In the genomic region with DNA sequence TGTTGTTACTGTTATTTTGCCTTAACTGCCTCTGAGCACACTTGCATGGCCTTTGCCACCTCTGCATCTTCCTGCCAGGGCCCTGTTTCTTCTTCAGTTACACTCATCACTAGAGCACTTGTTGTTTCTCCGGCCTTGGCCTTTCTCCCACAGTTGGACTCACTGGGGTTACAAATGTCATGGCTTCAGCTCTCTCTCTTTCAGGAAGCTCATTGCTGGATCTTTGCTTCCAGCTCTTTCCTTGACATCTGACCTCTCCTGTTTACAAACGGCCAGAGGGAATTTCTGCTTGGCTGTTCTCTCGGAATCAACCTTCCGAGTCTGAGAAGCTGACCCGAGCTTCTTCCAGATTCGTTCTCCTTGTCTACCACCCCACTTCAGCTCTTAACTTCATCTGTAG, we compare ENCODE assay signal across 13 mouse cellular contexts.
DNase-seq lines count a peak whose midpoint lies in the region; TF ChIP-seq lines count a peak whose summit lies in the region.
"Had no signal": no experiment of that assay in that cellular context is flagged by ENCODE, and none has a peak within 500 bp of the region (broad histone marks: within the 10 kb centered on the region; RNA-seq: fewer than 3 reads in every experiment).

No protein-coding gene starts in this region.

- no peaks in the 10 kb centered on the region for H3K27me3 ChIP-seq in heart, adult 2 months (ENCODE audit: control insufficient read depth, insufficient read depth, low read length)
- H3K27me3 ChIP-seq: embryonic facial prominence, embryonic 13.5 days had no signal

- H3K27ac ChIP-seq in heart, adult 2 months = no peak overlapping the region
- H3K27ac ChIP-seq: embryonic facial prominence, embryonic 13.5 days; macrophage had no signal

- H3K4me1 ChIP-seq in heart, adult 2 months (ENCODE audit: control insufficient read depth, insufficient read depth, low read length) = no peaks in the 10 kb centered on the region; the same call in 1 of the 2 replicates
- H3K4me1 ChIP-seq: embryonic facial prominence, embryonic 13.5 days had no signal

- no peak overlapping the region for H3K9ac ChIP-seq in heart, adult 2 months (ENCODE audit: low read depth, low read length)
- H3K9ac ChIP-seq: embryonic facial prominence, embryonic 13.5 days had no signal

- TF ChIP-seq CTCF in heart, adult 2 months (IDR thresholded peaks at IDR 0.05) = no peak

- intact Hi-C loops in heart, adult 2 months (cut with DNase I) = loop anchor here (5.0 kb wide), 1 partner anchor 47 kb away; no protein-coding TSS in a partner anchor

- H3K4me3 ChIP-seq in heart, adult 2 months = no peak overlapping the region
- H3K4me3 ChIP-seq: embryonic facial prominence, embryonic 13.5 days had no signal

- no peak for TF ChIP-seq EP300 in heart, adult 2 months (IDR thresholded peaks at IDR 0.05; ENCODE audit: insufficient read depth, low read depth, low read length)

- no peaks in the 10 kb centered on the region for H3K79me2 ChIP-seq in heart, adult 2 months (replicated peaks; ENCODE audit: control insufficient read depth, insufficient read depth, low read length)

- no peaks in the 10 kb centered on the region for H3K36me3 ChIP-seq in heart, adult 2 months (ENCODE audit: control insufficient read depth, insufficient read depth, low read length)
- H3K36me3 ChIP-seq: embryonic facial prominence, embryonic 13.5 days had no signal

- WGBS in heart, adult 2 months = 42% methylated on average over 6 of the region's 6 CpGs

- peak; percentile 37 to 61 for DNase-seq in heart, adult 2 months
- no peak for DNase-seq in heart, postnatal 4 days
- DNase-seq in adrenal gland, adult 18-20 months (ENCODE audit: low spot score in 2 of 2) = peak; percentile 22 to 39
- peak; percentile 11 for DNase-seq in fibroblast of lung, adult 2 months (ENCODE audit: low read depth)
- peak; percentile 16 for DNase-seq in kidney, postnatal 10 days
- DNase-seq in frontal cortex, postnatal 36 days (ENCODE audit: low spot score in 2 of 2) = no peak
- DNase-seq in spleen, postnatal 36 days (ENCODE audit: low spot score in 2 of 2) = no peak
- no peak for DNase-seq in right cerebral cortex, postnatal 4 days
- DNase-seq: left cerebral cortex, postnatal 4 days; right cerebral cortex, postnatal 25 days; thymus, adult 18-20 months had no signal

- TF ChIP-seq POLR2A in heart, adult 2 months (IDR thresholded peaks at IDR 0.05; ENCODE audit: insufficient read depth, low read depth, low read length) = no peak

Comparison
In these comparisons a context has a peak if more than half of its experiments do, and no peak if none do; other contexts are left out.
1. DNase-seq: peak in heart, adult 2 months (2 of 2), adrenal gland, adult 18-20 months (2 of 2), fibroblast of lung, adult 2 months (single experiment) and kidney, postnatal 10 days (single experiment); none in heart, postnatal 4 days (single experiment), frontal cortex, postnatal 36 days (0 of 2), spleen, postnatal 36 days (0 of 2) and right cerebral cortex, postnatal 4 days (single experiment).